Mouse (Mus musculus) central nervous system, embryonic 11.5 days (tissue): Measurements from ENCODE around the gene Zfp445. TPM values are rescaled to one million over a fixed set of nuclear protein-coding genes. Genes with fewer than 3 reads are reported as not detected.

Experiments used
- polyA plus RNA-seq: library from polyadenylated mRNA; depleted of rRNA; stranded (reverse); fragments of >200 nt; gene quantifications from 2 replicates; pipeline ENCODE4 v1.2.3, GENCODE M21; 2012; rRNA removed

Gene Zfp445
- polyA plus RNA-seq: 103 and 144 TPM in 2 replicates

GRCm38 (mm10) chr9:122865697-122866166 is at the start of gene Zfp445:
Zfp445 (minus strand) TSS chr9:122866006.

GRCm38 (mm10) chr9:122885385-122885784 is 19.6 kb upstream of the Zfp445 start, which contains the start of gene Zkscan7:
Zkscan7 (plus strand) TSS chr9:122885685.

DNA sequence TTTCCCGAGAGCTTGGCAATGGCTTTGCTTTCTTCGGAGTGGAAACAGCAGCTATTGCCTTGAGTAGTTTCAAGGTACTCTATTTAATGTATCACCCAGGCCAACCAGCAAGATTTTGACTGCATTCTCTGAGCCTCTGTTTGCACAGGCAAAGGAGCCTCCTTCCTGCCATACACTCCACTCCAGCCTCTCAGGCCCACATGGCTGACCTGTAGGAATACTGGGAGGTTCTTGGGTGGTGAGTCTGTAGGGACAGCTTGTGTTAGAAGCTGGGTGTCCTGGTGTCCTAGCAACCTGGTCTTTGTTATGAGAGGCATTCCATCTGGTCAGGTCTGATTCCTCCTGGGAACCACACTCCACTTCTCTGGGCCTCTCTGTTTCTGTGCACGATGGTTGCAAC is 22.0 kb downstream of the Zfp445 start, which contains the start of gene Gm35549:
Gene Gm35549 (minus strand): TSS at position 276 of the 400 bp plus-strand sequence.

DNA sequence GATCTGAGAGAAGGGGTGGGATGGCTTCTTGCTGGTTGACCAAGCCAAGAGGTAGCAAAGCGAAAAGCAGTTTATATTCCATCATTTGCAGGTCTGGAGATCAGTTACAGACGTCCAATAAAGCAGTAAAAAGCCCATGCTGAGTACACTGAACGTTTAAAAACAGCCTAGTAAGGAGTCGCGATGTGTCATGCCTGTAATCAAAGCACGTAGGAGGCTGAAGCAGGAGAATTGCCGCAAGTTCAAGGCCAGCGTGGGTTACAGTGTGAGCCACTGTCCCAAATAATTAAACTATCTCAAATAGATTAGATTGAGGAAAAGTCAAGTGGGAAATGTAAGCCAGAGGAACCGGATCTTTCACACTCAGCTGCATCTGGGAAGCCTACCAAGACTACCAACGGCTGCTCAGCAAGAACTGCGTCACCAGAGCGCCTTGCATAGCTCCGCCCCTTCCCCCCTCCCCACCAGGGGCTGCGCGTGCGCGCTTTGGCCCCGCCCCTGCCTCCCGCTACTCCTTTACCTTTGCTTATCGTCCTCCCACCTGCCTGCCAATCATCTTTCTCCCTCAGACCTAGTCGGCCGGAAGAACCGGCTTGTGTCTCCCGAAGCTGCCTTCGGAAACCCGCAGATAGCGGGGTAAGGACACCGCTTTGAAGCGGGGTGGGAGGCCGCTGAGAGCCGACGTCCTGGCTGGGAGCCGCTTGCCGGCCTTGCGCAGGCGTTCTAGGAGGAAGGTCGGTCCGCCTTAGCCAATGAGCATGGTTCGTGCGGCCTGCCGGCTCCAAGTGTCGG is 60.6 kb downstream of the Zfp445 start, which contains the start of gene Tcaim:
Gene Tcaim (plus strand): TSS at position 487 of the 792 bp plus-strand sequence.

Other genes starting within 250 kb of the Zfp445 start
- 0.01 TPM in 1 of 2 replicates, not detected in the other for gene Topaz1, start 118.7 kb downstream of the Zfp445 start, polyA plus RNA-seq
- 2.9 and 5.4 TPM in 2 replicates for gene Tcaim, start 60.5 kb downstream of the Zfp445 start, polyA plus RNA-seq
- not detected in 2 replicates for gene Gm35549, start 22.0 kb downstream of the Zfp445 start, polyA plus RNA-seq
- 7.9 and 9.0 TPM in 2 replicates for gene Zkscan7, start 19.7 kb upstream of the Zfp445 start, polyA plus RNA-seq
- gene Zfp105, start 57.1 kb upstream of the Zfp445 start, polyA plus RNA-seq: 21.0 and 22.5 TPM in 2 replicates
- 7.6 and 19.4 TPM in 2 replicates for gene 1110059G10Rik, start 85.0 kb upstream of the Zfp445 start, polyA plus RNA-seq
- gene Kif15, start 85.0 kb upstream of the Zfp445 start, polyA plus RNA-seq: 78.3 and 108 TPM in 2 replicates
- 8.0 and 12.5 TPM in 2 replicates for gene Tmem42, start 155.3 kb upstream of the Zfp445 start, polyA plus RNA-seq
- 0.20 and 0.26 TPM in 2 replicates for gene Tgm4, start 168.7 kb upstream of the Zfp445 start, polyA plus RNA-seq
- gene Zdhhc3, start 247.2 kb upstream of the Zfp445 start, polyA plus RNA-seq: 42.7 and 65.2 TPM in 2 replicates
- 113 and 177 TPM in 2 replicates for gene Exosc7, start 247.2 kb upstream of the Zfp445 start, polyA plus RNA-seq